Mouse (Mus musculus) thymus, adult 2 months (tissue): ENCODE results near the gene Rln1.

Experiments used
- CTCF ChIP-seq: fragments of 200-500 bp; IDR thresholded peaks from 2 replicates; pipeline ENCODE4 v1.5.1; 2012; ENCODE audit warnings: mild to moderate bottlenecking, control low read depth, low read length, moderate library complexity, borderline replicate concordance; ENCODE audit not compliant: control insufficient read depth, poor library complexity, insufficient read depth; ENCODE audit errors: extremely low read depth
- POLR2A ChIP-seq: fragments of 200-500 bp; IDR thresholded peaks from 2 replicates; pipeline ENCODE4 v1.6.1; 2012; ENCODE audit warnings: mild to moderate bottlenecking, low read length, control low read depth, moderate library complexity; ENCODE audit not compliant: control insufficient read depth, poor library complexity, insufficient read depth; ENCODE audit errors: extremely low read depth

- TF ChIP-seq CTCF (no peak), POLR2A (no peak)
Measured at GRCm38 (mm10) chr19:29379839-29380603, 45.6 kb upstream of the Rln1 start.
